Mouse (Mus musculus): ENCODE results near the gene Ddx1.

DNA sequence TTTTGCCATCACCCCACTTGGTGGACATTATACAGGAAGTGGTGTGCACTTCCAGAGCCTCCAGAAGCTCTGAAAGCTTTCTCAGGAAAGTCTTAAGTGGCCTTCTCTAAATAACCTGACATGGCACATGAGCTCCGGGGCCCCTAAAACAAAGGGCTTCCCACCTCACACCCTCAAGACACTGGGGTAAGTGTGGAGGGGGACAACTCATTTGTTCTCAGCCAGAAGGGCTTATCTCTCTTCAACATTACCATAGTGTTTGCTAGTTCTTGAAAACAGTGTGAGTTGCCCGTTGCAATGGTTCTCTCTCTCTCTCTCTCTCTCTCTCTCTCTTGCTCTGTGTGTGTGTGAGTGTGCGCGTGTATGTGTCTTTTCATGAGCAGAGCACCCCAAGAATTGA lies 62.8 kb downstream of the Ddx1 start:
- no peak for TF ChIP-seq CTCF (IDR thresholded peaks at IDR 0.05)
- no peak for TF ChIP-seq POLR2A (IDR thresholded peaks at IDR 0.05; ENCODE audit: insufficient read depth, low read depth, low read length)
